Mouse (Mus musculus): ENCODE measurements around the gene Rreb1. TPM values are rescaled to one million over a fixed set of nuclear protein-coding genes. Genes with fewer than 3 reads are reported as not detected.

The Rreb1 gene
- polyA plus RNA-seq, 1 experiment: 4.6 TPM

GRCm38 (mm10) chr13:37846962-37847570 is 68.9 kb downstream of the Rreb1 start:
- Histone ChIP-seq H3K27ac (ENCODE audit: control insufficient read depth, insufficient read depth, low read depth, low read length) (no peak overlapping the region), H3K4me1 (ENCODE audit: control insufficient read depth, insufficient read depth, low read length) (peaks cover 5% of the 10 kb centered on the region), H3K36me3 (ENCODE audit: control insufficient read depth, insufficient read depth, low read length) (no peaks in the 10 kb centered on the region), H3K4me3 (ENCODE audit: control insufficient read depth, low read depth, low read length) (no peak overlapping the region), H3K27me3 (ENCODE audit: control insufficient read depth, insufficient read depth, low read length) (no peaks in the 10 kb centered on the region)
- no peak for TF ChIP-seq CTCF (IDR thresholded peaks at IDR 0.05; ENCODE audit: control insufficient read depth, insufficient read depth, insufficient replicate concordance, low read depth, low read length)
- no peak for TF ChIP-seq POLR2A (IDR thresholded peaks at IDR 0.05; ENCODE audit: control insufficient read depth, low read depth, low read length)

GRCm38 (mm10) chr13:37847601-37848358 is 69.6 kb downstream of the Rreb1 start:
- Histone ChIP-seq H3K27me3 (ENCODE audit: control insufficient read depth, insufficient read depth, low read length) (no peaks in the 10 kb centered on the region), H3K36me3 (ENCODE audit: control insufficient read depth, insufficient read depth, low read length) (no peaks in the 10 kb centered on the region), H3K27ac (ENCODE audit: control insufficient read depth, insufficient read depth, low read depth, low read length) (no peak overlapping the region), H3K4me1 (ENCODE audit: control insufficient read depth, insufficient read depth, low read length) (peaks cover 5% of the 10 kb centered on the region), H3K4me3 (ENCODE audit: control insufficient read depth, low read depth, low read length) (no peak overlapping the region)
- no peak for TF ChIP-seq POLR2A (IDR thresholded peaks at IDR 0.05; ENCODE audit: control insufficient read depth, low read depth, low read length)
- no peak for TF ChIP-seq CTCF (IDR thresholded peaks at IDR 0.05; ENCODE audit: control insufficient read depth, insufficient read depth, insufficient replicate concordance, low read depth, low read length)

- no peaks in the 10 kb centered on the region for H3K27me3 ChIP-seq (ENCODE audit: control insufficient read depth, insufficient read depth, low read length)
- H3K4me3 ChIP-seq (ENCODE audit: control insufficient read depth, low read depth, low read length): peak overlapping the region; percentile 78
- no peak for TF ChIP-seq POLR2A (IDR thresholded peaks at IDR 0.05; ENCODE audit: control insufficient read depth, low read depth, low read length)
- TF ChIP-seq CTCF (IDR thresholded peaks at IDR 0.05; ENCODE audit: control insufficient read depth, insufficient read depth, insufficient replicate concordance, low read depth, low read length): no peak
- peak overlapping the region; percentile 64 for H3K27ac ChIP-seq (ENCODE audit: control insufficient read depth, insufficient read depth, low read depth, low read length)
- no peaks in the 10 kb centered on the region for H3K36me3 ChIP-seq (ENCODE audit: control insufficient read depth, insufficient read depth, low read length)
- peaks cover 5% of the 10 kb centered on the region for H3K4me1 ChIP-seq (ENCODE audit: control insufficient read depth, insufficient read depth, low read length)
Observed at GRCm38 (mm10) chr13:37848438-37848837, 70.2 kb downstream of the Rreb1 start.

GRCm38 (mm10) chr13:37851617-37852016 is 73.4 kb downstream of the Rreb1 start:
- TF ChIP-seq CTCF (IDR thresholded peaks at IDR 0.05; ENCODE audit: control insufficient read depth, insufficient read depth, insufficient replicate concordance, low read depth, low read length): no peak
- no peak for TF ChIP-seq POLR2A (IDR thresholded peaks at IDR 0.05; ENCODE audit: control insufficient read depth, low read depth, low read length)
- Histone ChIP-seq H3K27me3 (ENCODE audit: control insufficient read depth, insufficient read depth, low read length) (no peaks in the 10 kb centered on the region), H3K27ac (ENCODE audit: control insufficient read depth, insufficient read depth, low read depth, low read length) (no peak overlapping the region), H3K4me1 (ENCODE audit: control insufficient read depth, insufficient read depth, low read length) (peaks cover 12% of the 10 kb centered on the region), H3K36me3 (ENCODE audit: control insufficient read depth, insufficient read depth, low read length) (no peaks in the 10 kb centered on the region), H3K4me3 (ENCODE audit: control insufficient read depth, low read depth, low read length) (no peak overlapping the region)

- Histone ChIP-seq H3K27ac (ENCODE audit: control insufficient read depth, insufficient read depth, low read depth, low read length) (no peak overlapping the region), H3K4me1 (ENCODE audit: control insufficient read depth, insufficient read depth, low read length) (peaks cover 14% of the 10 kb centered on the region)
Observed at GRCm38 (mm10) chr13:37852850-37853249, 74.7 kb downstream of the Rreb1 start.

GRCm38 (mm10) chr13:37853441-37853840 is 75.2 kb downstream of the Rreb1 start:
- Histone ChIP-seq H3K4me3 (ENCODE audit: control insufficient read depth, low read depth, low read length) (no peak overlapping the region), H3K27me3 (ENCODE audit: control insufficient read depth, insufficient read depth, low read length) (no peaks in the 10 kb centered on the region), H3K36me3 (ENCODE audit: control insufficient read depth, insufficient read depth, low read length) (no peaks in the 10 kb centered on the region), H3K4me1 (ENCODE audit: control insufficient read depth, insufficient read depth, low read length) (peaks cover 19% of the 10 kb centered on the region), H3K27ac (ENCODE audit: control insufficient read depth, insufficient read depth, low read depth, low read length) (no peak overlapping the region)
- no peak for TF ChIP-seq POLR2A (IDR thresholded peaks at IDR 0.05; ENCODE audit: control insufficient read depth, low read depth, low read length)
- TF ChIP-seq CTCF (IDR thresholded peaks at IDR 0.05; ENCODE audit: control insufficient read depth, insufficient read depth, insufficient replicate concordance, low read depth, low read length): no peak

More at GRCm38 (mm10) chr13:37852850-37853249, 74.7 kb downstream of the Rreb1 start:
- no peaks in the 10 kb centered on the region for H3K27me3 ChIP-seq (ENCODE audit: control insufficient read depth, insufficient read depth, low read length)
- H3K36me3 ChIP-seq (ENCODE audit: control insufficient read depth, insufficient read depth, low read length): no peaks in the 10 kb centered on the region
- no peak overlapping the region for H3K4me3 ChIP-seq (ENCODE audit: control insufficient read depth, low read depth, low read length)
- no peak for TF ChIP-seq CTCF (IDR thresholded peaks at IDR 0.05; ENCODE audit: control insufficient read depth, insufficient read depth, insufficient replicate concordance, low read depth, low read length)
- no peak for TF ChIP-seq POLR2A (IDR thresholded peaks at IDR 0.05; ENCODE audit: control insufficient read depth, low read depth, low read length)

GRCm38 (mm10) chr13:37854031-37854431 is 75.8 kb downstream of the Rreb1 start:
- TF ChIP-seq POLR2A (IDR thresholded peaks at IDR 0.05; ENCODE audit: control insufficient read depth, low read depth, low read length) (no peak), CTCF (IDR thresholded peaks at IDR 0.05; ENCODE audit: control insufficient read depth, insufficient read depth, insufficient replicate concordance, low read depth, low read length) (no peak)
- Histone ChIP-seq H3K27ac (ENCODE audit: control insufficient read depth, insufficient read depth, low read depth, low read length) (peak overlapping the region; percentile 86), H3K27me3 (ENCODE audit: control insufficient read depth, insufficient read depth, low read length) (no peaks in the 10 kb centered on the region), H3K4me3 (ENCODE audit: control insufficient read depth, low read depth, low read length) (peak overlapping the region; percentile 60), H3K36me3 (ENCODE audit: control insufficient read depth, insufficient read depth, low read length) (no peaks in the 10 kb centered on the region), H3K4me1 (ENCODE audit: control insufficient read depth, insufficient read depth, low read length) (peaks cover 21% of the 10 kb centered on the region)
